Mouse (Mus musculus) cortical plate, adult 2 months (tissue): Measurements from ENCODE around the gene Bcl2l12.

Experiments
- CTCF ChIP-seq: fragments of 200-500 bp; IDR thresholded peaks from 2 replicates; pipeline ENCODE4 v1.5.1; 2011; ENCODE audit warnings: mild to moderate bottlenecking, control low read depth, low read length; ENCODE audit not compliant: insufficient read depth; ENCODE audit errors: extremely low read depth
- POLR2A ChIP-seq: fragments of 200-500 bp; IDR thresholded peaks from 2 replicates; pipeline ENCODE4 v1.6.1; 2011; ENCODE audit warnings: mild to moderate bottlenecking, low read length, control low read depth; ENCODE audit not compliant: insufficient read depth; ENCODE audit errors: extremely low read depth

GRCm38 (mm10) chr7:45002440-45002839 lies 3.9 kb upstream of the Bcl2l12 start:
- TF ChIP-seq POLR2A (no peak), CTCF (no peak)
